ENCODE assay signal across 26 mouse cellular contexts in genomic region chr7:136792131-136792530, GRCm38 (mm10).
DNase-seq lines count a peak whose midpoint lies in the region; ATAC-seq lines count a peak whose summit lies in the region.
"Had no signal": no experiment of that assay in that cellular context is flagged by ENCODE, and none has a peak within 500 bp of the region (broad histone marks: within the 10 kb centered on the region; RNA-seq: fewer than 3 reads in every experiment).

No protein-coding gene starts in this region.

- peak; percentile 47 for DNase-seq in forebrain, embryonic 14.5 days (ENCODE audit: low spot score)
- DNase-seq in left cerebral cortex, postnatal 4 days = peak; percentile 52
- no peak for DNase-seq in left cerebral cortex, postnatal 36 days (ENCODE audit: low spot score in 2 of 2)
- no peak for DNase-seq in embryonic facial prominence, embryonic 10.5 days (ENCODE audit: low spot score)
- no peak for DNase-seq in frontal cortex, postnatal 36 days (ENCODE audit: low spot score in 2 of 2)
- DNase-seq: adrenal gland, adult 2 months; B cell, adult 2 months; cerebellum, adult 11 months; cerebellum, adult 9-11 months; gastrocnemius, postnatal 25 days; heart, adult 18-20 months; heart, postnatal 4 days; kidney, adult 2 months; kidney, postnatal 4 days; layer of hippocampus, postnatal 36 days; liver, postnatal 0 days; lung, postnatal 36 days; right cerebral cortex, postnatal 14 days had no signal

- H3K9ac ChIP-seq in forebrain, embryonic 14.5 days (ENCODE audit: low read length) = no peak overlapping the region
- H3K9ac ChIP-seq in forebrain, embryonic 16.5 days (replicated peaks; ENCODE audit: low read depth, low read length) = no peak overlapping the region
- H3K9ac ChIP-seq: heart, embryonic 12.5 days; hindbrain, embryonic 14.5 days; liver, embryonic 12.5 days; liver, postnatal 0 days; midbrain, embryonic 12.5 days; stomach, embryonic 15.5 days had no signal

- no peak overlapping the region for H3K4me2 ChIP-seq in forebrain, embryonic 14.5 days (ENCODE audit: low read length)
- no peak overlapping the region for H3K4me2 ChIP-seq in forebrain, embryonic 16.5 days (ENCODE audit: low read length)
- H3K4me2 ChIP-seq: heart, embryonic 12.5 days; hindbrain, embryonic 14.5 days; liver, embryonic 12.5 days; midbrain, embryonic 12.5 days; stomach, embryonic 15.5 days had no signal

- no peak overlapping the region for H3K4me3 ChIP-seq in forebrain, embryonic 14.5 days (ENCODE audit: low read depth, low read length)
- no peak overlapping the region for H3K4me3 ChIP-seq in forebrain, embryonic 16.5 days (replicated peaks; ENCODE audit: low read length)
- no peak overlapping the region for H3K4me3 ChIP-seq in embryonic facial prominence, embryonic 10.5 days
- H3K4me3 ChIP-seq: heart, embryonic 12.5 days; liver, embryonic 12.5 days; midbrain, embryonic 12.5 days; stomach, embryonic 15.5 days had no signal

- H3K27ac ChIP-seq in forebrain, embryonic 14.5 days (ENCODE audit: low read depth, low read length) = no peak overlapping the region
- no peak overlapping the region for H3K27ac ChIP-seq in forebrain, embryonic 16.5 days (ENCODE audit: low read length)
- H3K27ac ChIP-seq in embryonic facial prominence, embryonic 10.5 days (replicated peaks) = peak overlapping the region; percentile 71; the same call in 1 of the 2 replicates
- H3K27ac ChIP-seq: hindbrain, embryonic 14.5 days; liver, embryonic 12.5 days; midbrain, embryonic 12.5 days; stomach, embryonic 15.5 days had no signal

- no peaks in the 10 kb centered on the region for H3K27me3 ChIP-seq in forebrain, embryonic 14.5 days (replicated peaks; ENCODE audit: control insufficient read depth, insufficient read depth, low read length)
- no peaks in the 10 kb centered on the region for H3K27me3 ChIP-seq in forebrain, embryonic 16.5 days (replicated peaks; ENCODE audit: control insufficient read depth, insufficient read depth, low read length)
- peaks cover 5% of the 10 kb centered on the region; the same call in 1 of the 2 replicates for H3K27me3 ChIP-seq in embryonic facial prominence, embryonic 10.5 days (replicated peaks; ENCODE audit: low read depth, poor library complexity, severe bottlenecking)
- H3K27me3 ChIP-seq: liver, embryonic 12.5 days; stomach, embryonic 15.5 days had no signal

- 54% methylated on average over 5 of the region's 5 CpGs for WGBS in forebrain, embryonic 14.5 days
- 47% methylated on average over 5 of the region's 5 CpGs for WGBS in forebrain, embryonic 16.5 days
- WGBS in embryonic facial prominence, embryonic 10.5 days = 82% methylated on average over 5 of the region's 5 CpGs

- no peaks in the 10 kb centered on the region for H3K36me3 ChIP-seq in forebrain, embryonic 14.5 days (ENCODE audit: control insufficient read depth, insufficient read depth, low read length)
- H3K36me3 ChIP-seq in forebrain, embryonic 16.5 days (ENCODE audit: control insufficient read depth, insufficient read depth) = no peaks in the 10 kb centered on the region
- H3K36me3 ChIP-seq in embryonic facial prominence, embryonic 10.5 days (replicated peaks) = no peaks in the 10 kb centered on the region
- H3K36me3 ChIP-seq: heart, embryonic 12.5 days; liver, embryonic 12.5 days; midbrain, embryonic 12.5 days; stomach, embryonic 15.5 days had no signal

- ATAC-seq in forebrain, embryonic 14.5 days = no peak
- no peak for ATAC-seq in forebrain, embryonic 16.5 days
- ATAC-seq: activated CD4-positive, CD25-positive, alpha-beta regulatory T cell, adult 4 months; inflammation-experienced regulatory T-cells, adult 6 months; liver, embryonic 12.5 days; liver, postnatal 0 days had no signal

- H3K9me3 ChIP-seq in forebrain, embryonic 14.5 days (replicated peaks; ENCODE audit: control insufficient read depth, low read length) = no peaks in the 10 kb centered on the region
- no peaks in the 10 kb centered on the region for H3K9me3 ChIP-seq in forebrain, embryonic 16.5 days (ENCODE audit: control insufficient read depth, low read length)
- H3K9me3 ChIP-seq in embryonic facial prominence, embryonic 10.5 days = no peaks in the 10 kb centered on the region
- H3K9me3 ChIP-seq: heart, embryonic 12.5 days; liver, embryonic 12.5 days; midbrain, embryonic 12.5 days; stomach, embryonic 15.5 days had no signal

- intact Hi-C loops in left cerebral cortex, postnatal 4 days (cut with DNase I) = no loop called here
- intact Hi-C loops in left cerebral cortex, postnatal 36 days (cut with DNase I) = no loop called here

- peaks cover 4% of the 10 kb centered on the region; the same call in 1 of the 2 replicates for H3K4me1 ChIP-seq in forebrain, embryonic 14.5 days (ENCODE audit: control insufficient read depth, insufficient read depth, low read length)
- H3K4me1 ChIP-seq in forebrain, embryonic 16.5 days (replicated peaks; ENCODE audit: control insufficient read depth, insufficient read depth, low read length) = peaks cover 6% of the 10 kb centered on the region
- H3K4me1 ChIP-seq in embryonic facial prominence, embryonic 10.5 days = peaks cover 24% of the 10 kb centered on the region
- H3K4me1 ChIP-seq: heart, embryonic 12.5 days; liver, embryonic 12.5 days; midbrain, embryonic 12.5 days had no signal

Comparison
In these comparisons a context has a peak if more than half of its experiments do, and no peak if none do; other contexts are left out.
1. DNase-seq: peak in forebrain, embryonic 14.5 days (single experiment) and left cerebral cortex, postnatal 4 days (single experiment); none in left cerebral cortex, postnatal 36 days (0 of 2), embryonic facial prominence, embryonic 10.5 days (single experiment) and frontal cortex, postnatal 36 days (0 of 2).